Mouse (Mus musculus) lung, embryonic 16.5 days (tissue): Measurements from ENCODE around the gene Cd160. TPM values are rescaled to one million over a fixed set of nuclear protein-coding genes. Genes with fewer than 3 reads are reported as not detected.

Experiments used
- ATAC-seq: fragments of 200-750 bp; cut with Nextera tagmentation; 2 replicates; pipeline ENCODE4 v1.8.0; 2017; ENCODE audit warnings: low read depth, mild to moderate bottlenecking, moderate library complexity
- H3K27ac ChIP-seq: fragments of 300-500 bp; sonication (generic); 2 replicates; pipeline ENCODE4 v1.5.1; 2014; ENCODE audit warnings: mild to moderate bottlenecking, control low read depth, low read length
- H3K27me3 ChIP-seq: fragments of 300-500 bp; sonication (generic); 2 replicates; pipeline ENCODE4 v1.6.1; 2014; ENCODE audit warnings: low read depth, low read length, mixed read lengths; ENCODE audit not compliant: control insufficient read depth, insufficient read depth
- H3K36me3 ChIP-seq: fragments of 300-500 bp; sonication (generic); 2 replicates; pipeline ENCODE4 v1.6.1; 2014; ENCODE audit warnings: low read length; ENCODE audit not compliant: control insufficient read depth, insufficient read depth
- H3K4me1 ChIP-seq: fragments of 300-500 bp; sonication (generic); replicated peaks from 2 replicates; pipeline ENCODE4 v1.6.1; 2014; ENCODE audit warnings: low read length, mixed read lengths; ENCODE audit not compliant: control insufficient read depth, insufficient read depth
- H3K4me2 ChIP-seq: fragments of 300-500 bp; sonication (generic); 2 replicates; pipeline ENCODE4 v1.6.1; 2014; ENCODE audit warnings: low read depth, low read length, control low read depth
- H3K4me3 ChIP-seq: fragments of 300-500 bp; sonication (generic); 2 replicates; pipeline ENCODE4 v1.5.1; 2014; ENCODE audit warnings: mild to moderate bottlenecking, low read length, control low read depth
- H3K9ac ChIP-seq: fragments of 300-500 bp; sonication (generic); 2 replicates; pipeline ENCODE4 v1.6.1; 2014; ENCODE audit warnings: low read length, control low read depth
- H3K9me3 ChIP-seq: fragments of 300-500 bp; sonication (generic); 2 replicates; pipeline ENCODE4 v1.6.1; 2016; ENCODE audit warnings: low read length; ENCODE audit not compliant: control insufficient read depth
- WGBS: fragments of 180-500 bp; shearing (Covaris S2); extraction: QIAGEN DNeasy Blood & Tissue Kit; methylation state at CpG from one replicate; pipeline ENCODE4 v1.1.7; 2014; 5-methylcytosine and 5-hydroxymethylcytosine counted together
- polyA plus RNA-seq: library from polyadenylated mRNA; unstranded; fragments of >200 nt; fragmentation: Nextera tagmentation; extraction: Ambion mirVana; gene quantifications from 2 replicates; pipeline ENCODE4 v1.2.1, GENCODE M21; 2015

The Cd160 gene
- polyA plus RNA-seq, 1 experiment from 2014 or later = 0.40 TPM

DNA sequence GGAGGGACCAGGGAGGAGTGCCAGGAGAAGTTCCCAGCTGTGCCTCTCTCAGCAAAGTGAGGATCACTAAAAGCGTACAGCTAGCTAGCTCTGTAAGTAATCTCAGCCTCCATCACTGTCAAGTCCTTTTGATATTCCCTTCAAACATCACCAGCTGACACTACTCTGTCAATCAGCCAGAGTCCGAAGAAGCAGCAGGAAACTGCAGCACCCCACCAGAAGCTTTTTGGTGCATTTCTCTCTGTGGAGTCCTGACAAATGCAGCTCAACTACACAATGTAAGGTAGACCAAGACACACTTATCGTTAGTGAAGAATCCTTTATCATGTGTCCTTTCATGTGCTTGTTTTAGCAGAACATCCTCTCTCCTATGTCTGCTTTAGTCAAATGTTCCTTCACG, 7.6 kb downstream of the Cd160 start:
- Histone ChIP-seq H3K9me3 (0 out of 2 replicates have a peak, but pooled peaks cover 4% of the 10 kb centered on the region), H3K27me3 (no peaks in the 10 kb centered on the region), H3K4me2 (no peak overlapping the region), H3K27ac (no peak overlapping the region), H3K4me1 (no peaks in the 10 kb centered on the region), H3K4me3 (no peak overlapping the region), H3K9ac (no peak overlapping the region), H3K36me3 (no peaks in the 10 kb centered on the region)
- 69% methylated on average over 4 of the region's 4 CpGs for WGBS
- ATAC-seq = no peak

DNA sequence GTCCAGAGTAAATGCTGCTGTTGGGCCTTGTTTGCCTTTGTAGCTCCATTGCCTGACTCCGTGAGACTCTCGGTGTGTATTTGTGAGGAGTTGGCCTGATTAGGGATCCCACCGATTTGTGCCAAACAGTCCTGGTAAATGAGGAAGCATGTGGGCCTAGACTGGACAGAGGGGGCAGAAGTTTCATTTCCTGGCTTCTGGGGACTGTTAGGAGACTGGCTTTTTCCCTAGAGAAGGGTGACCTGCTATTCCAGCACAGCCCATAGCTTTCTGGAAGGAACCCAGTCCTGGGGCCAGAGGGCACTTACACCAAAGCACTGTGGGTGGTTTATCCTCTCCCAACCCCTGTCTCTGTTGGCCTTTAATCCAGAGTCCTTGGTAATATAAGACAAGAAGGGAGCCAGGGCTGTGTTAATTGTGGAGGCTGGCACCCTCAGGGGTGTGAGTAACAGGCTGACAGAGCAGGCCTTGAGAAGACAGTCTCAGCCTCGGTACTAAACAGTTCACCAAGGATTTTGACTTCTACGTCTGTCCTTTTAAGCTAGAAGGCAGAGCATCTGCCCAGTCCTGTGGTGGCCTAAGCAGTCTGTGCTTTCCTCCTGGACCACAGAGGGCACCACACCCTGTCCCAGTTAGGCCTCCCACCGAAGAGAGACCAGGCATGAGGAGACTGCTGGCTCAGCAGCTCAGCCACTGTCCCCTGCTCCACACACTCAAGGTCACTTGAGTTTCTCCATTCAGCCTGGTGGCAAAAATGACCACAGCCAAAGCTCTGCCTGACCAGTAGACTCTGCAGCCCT, 8.8 kb downstream of the Cd160 start:
- H3K9me3 ChIP-seq = 0 out of 2 replicates have a peak, but pooled peaks cover 4% of the 10 kb centered on the region
- WGBS = 69% methylated on average over 6 of the region's 6 CpGs
- ATAC-seq = no peak

DNA sequence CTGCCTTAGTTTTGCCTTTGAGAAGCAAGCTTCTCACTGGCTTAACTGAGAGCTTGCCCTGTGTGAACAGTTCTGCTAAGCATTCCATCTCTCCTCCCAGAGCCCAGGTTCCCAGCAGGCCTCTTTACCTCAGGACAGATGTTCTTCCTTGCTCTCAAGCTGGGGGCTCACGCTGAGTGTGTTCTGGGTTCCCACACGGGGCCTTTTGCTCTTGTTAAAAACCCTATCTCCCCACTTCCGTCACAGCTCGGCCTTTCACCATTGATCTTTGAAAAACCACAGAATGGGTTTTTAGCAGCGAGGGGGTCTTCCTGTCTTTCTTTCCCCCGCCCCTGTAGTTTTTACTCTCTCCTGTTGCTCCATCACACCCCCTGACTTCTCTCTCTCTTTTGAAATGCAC, 14.8 kb downstream of the Cd160 start:
- H3K9ac ChIP-seq = no peak overlapping the region

More for the DNA sequence above, 8.8 kb downstream of the Cd160 start:
- no peak overlapping the region for H3K9ac ChIP-seq
- no peak overlapping the region for H3K4me2 ChIP-seq
- H3K27me3 ChIP-seq = no peaks in the 10 kb centered on the region
- H3K4me3 ChIP-seq = no peak overlapping the region
- no peak overlapping the region for H3K27ac ChIP-seq
- no peaks in the 10 kb centered on the region for H3K4me1 ChIP-seq
- H3K36me3 ChIP-seq = no peaks in the 10 kb centered on the region

DNA sequence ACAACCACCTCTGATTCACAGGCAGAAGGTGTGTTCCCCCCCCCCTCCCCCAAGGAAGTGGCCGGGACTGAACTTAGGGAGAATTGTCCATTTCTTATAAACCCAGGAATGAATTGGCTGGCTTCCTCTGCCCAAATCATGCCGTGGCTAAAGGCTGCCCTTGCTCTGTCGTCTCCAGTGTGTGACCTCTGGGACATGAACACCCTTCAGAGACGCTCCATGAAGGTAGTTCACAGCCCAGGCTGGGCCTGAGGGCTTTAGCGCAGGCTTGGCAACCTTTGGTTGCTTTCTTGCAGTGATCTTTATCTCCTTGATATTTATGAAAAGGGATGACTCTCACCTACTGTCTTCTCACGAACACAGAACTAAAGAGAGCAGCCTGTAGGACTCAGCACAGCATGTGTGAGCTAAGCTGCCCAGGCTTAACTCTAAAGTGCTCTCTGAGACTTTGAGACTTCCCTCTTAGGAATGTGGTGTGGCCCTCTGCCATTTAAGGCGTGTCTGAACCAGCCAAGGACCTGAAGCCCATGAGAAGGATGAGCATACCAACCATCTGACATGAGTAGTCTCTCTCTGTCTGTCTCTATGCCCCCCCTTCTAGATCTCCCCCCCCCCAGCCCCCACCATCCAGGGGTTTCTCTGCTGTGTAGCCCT, 15.4 kb downstream of the Cd160 start:
- H3K9ac ChIP-seq = no peak overlapping the region
- H3K36me3 ChIP-seq = no peaks in the 10 kb centered on the region
- H3K4me1 ChIP-seq = peaks cover 12% of the 10 kb centered on the region
- peak; percentile 68 for ATAC-seq
- H3K9me3 ChIP-seq = 0 out of 2 replicates have a peak, but pooled peaks cover 4% of the 10 kb centered on the region
- H3K4me3 ChIP-seq = no peak overlapping the region
- 22% methylated on average over 7 of the region's 7 CpGs for WGBS
- H3K4me2 ChIP-seq = peak overlapping the region; percentile 24
- no peak overlapping the region for H3K27ac ChIP-seq
- H3K27me3 ChIP-seq = 0 out of 2 replicates have a peak, but pooled peaks cover 2% of the 10 kb centered on the region

More for the DNA sequence above, 14.8 kb downstream of the Cd160 start:
- no peak for ATAC-seq
- H3K36me3 ChIP-seq = no peaks in the 10 kb centered on the region
- H3K4me2 ChIP-seq = no peak overlapping the region
- 0 out of 2 replicates have a peak, but pooled peaks cover 4% of the 10 kb centered on the region for H3K9me3 ChIP-seq
- 0 out of 2 replicates have a peak, but pooled peaks cover 2% of the 10 kb centered on the region for H3K27me3 ChIP-seq
- no peak overlapping the region for H3K27ac ChIP-seq
- H3K4me3 ChIP-seq = no peak overlapping the region
- H3K4me1 ChIP-seq = peaks cover 12% of the 10 kb centered on the region
- 48% methylated on average over 6 of the region's 6 CpGs for WGBS

DNA sequence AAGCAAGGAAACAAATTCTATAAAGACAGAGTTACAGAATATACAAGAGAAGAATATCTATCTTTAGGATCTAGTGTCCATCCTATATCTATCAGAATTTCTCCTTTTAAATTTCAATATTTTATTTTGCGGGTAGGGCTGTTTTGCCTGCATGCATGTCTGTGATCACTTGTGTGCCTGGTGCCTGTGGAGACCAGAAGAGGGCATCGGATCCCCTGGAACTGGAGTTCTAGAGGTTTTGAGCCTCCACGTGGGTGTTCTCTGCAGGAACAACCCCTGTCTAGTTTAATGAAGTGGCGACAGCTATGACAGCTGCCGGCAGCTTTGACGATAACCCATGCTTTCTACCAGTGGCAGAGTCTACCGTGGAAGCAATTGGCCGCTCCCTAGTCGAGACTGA, 16.0 kb downstream of the Cd160 start:
- Histone ChIP-seq H3K9ac (no peak overlapping the region), H3K9me3 (0 out of 2 replicates have a peak, but pooled peaks cover 4% of the 10 kb centered on the region), H3K4me3 (no peak overlapping the region), H3K4me1 (peaks cover 12% of the 10 kb centered on the region), H3K27me3 (0 out of 2 replicates have a peak, but pooled peaks cover 2% of the 10 kb centered on the region), H3K36me3 (no peaks in the 10 kb centered on the region), H3K27ac (no peak overlapping the region), H3K4me2 (peak overlapping the region; percentile 42)
- peak; percentile 79 for ATAC-seq
- WGBS = 8% methylated on average over 9 of the region's 9 CpGs

DNA sequence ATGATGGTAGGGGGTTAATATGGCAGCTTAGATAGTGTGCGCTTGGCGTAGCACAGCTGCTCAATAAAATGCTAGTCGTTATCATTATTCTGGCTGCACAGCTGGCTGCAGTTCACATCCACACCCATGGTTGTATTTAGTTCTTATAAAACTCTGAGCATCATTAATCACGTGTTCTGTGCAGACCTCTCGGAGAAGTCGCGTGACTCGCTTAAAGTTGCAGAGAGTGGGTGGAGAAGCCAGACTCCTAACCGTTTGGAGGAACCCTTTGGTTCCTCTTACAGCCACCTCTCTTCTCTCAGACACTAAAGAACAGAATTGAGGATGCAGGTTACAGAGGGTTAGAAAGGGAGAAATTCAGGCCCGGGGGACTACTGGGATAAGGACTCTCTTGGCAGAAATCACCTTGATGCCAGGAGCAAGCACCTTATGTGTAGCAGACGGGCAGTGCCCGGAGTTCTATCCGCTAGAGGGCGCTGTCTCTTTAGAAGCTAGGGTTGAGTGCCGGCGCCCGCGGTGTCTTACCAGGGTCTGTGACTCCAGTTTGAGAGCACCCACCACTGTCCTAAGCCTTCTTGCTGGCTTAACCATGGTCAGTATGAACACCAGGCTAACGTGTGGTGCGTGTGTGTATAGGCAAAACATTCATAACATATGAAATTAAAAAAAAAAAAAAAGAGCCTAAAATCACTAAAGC, 16.6 kb downstream of the Cd160 start:
- peak; percentile 47; the same call in 1 of the 2 replicates for ATAC-seq
- Histone ChIP-seq H3K27me3 (0 out of 2 replicates have a peak, but pooled peaks cover 2% of the 10 kb centered on the region), H3K9ac (no peak overlapping the region), H3K4me1 (peaks cover 12% of the 10 kb centered on the region), H3K4me2 (peak overlapping the region; percentile 42), H3K27ac (no peak overlapping the region), H3K4me3 (peak overlapping the region; percentile 14; the same call in 1 of the 2 replicates), H3K36me3 (no peaks in the 10 kb centered on the region), H3K9me3 (0 out of 2 replicates have a peak, but pooled peaks cover under 1% of the 10 kb centered on the region)
- 26% methylated on average over 20 of the region's 20 CpGs for WGBS

DNA sequence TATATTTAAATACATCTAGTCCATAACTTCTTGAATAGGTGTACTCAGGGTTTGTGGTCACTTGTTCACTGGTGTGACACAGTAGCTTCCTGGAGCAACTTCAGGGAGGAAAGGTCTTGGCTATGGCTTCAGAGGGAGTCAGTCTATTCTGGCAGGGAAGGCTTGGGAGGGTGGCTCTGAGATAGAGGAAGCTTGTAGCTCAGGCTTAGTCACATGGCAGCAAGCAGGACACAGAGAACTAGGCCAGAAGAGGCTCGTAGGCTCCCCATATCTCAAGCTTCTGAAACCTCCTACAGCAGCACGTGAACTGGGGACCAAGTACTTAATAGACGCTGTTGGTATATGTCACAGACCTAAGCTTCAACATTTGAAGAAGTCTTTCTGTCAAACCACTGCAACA, 17.9 kb downstream of the Cd160 start:
- peaks cover 12% of the 10 kb centered on the region for H3K4me1 ChIP-seq
- ATAC-seq = no peak
- H3K27ac ChIP-seq = no peak overlapping the region
- H3K9me3 ChIP-seq = no peaks in the 10 kb centered on the region
- no peak overlapping the region for H3K9ac ChIP-seq
- no peak overlapping the region for H3K4me2 ChIP-seq
- no peaks in the 10 kb centered on the region for H3K36me3 ChIP-seq
- 0 out of 2 replicates have a peak, but pooled peaks cover 2% of the 10 kb centered on the region for H3K27me3 ChIP-seq
- H3K4me3 ChIP-seq = no peak overlapping the region
- WGBS = 86% methylated on average over 3 of the region's 3 CpGs

DNA sequence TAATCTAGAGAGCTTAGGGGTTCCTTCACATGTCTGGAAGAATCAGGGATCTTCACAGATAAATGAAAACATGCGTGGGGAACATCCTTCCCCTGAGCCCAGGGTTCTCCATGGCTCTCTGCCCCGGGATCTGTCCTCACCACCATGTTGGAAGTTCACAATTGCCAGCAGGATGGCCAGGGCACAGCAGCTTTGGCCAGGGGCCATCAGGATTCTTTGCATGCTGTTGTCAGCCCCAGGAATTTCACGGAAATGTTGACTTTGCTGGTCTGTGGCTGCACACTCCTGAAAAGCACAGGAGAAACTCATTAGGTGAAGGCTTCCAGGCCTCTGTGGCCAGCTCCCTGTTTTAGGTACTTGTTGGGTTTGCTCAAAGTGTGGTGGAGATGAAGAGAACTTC, 20.5 kb downstream of the Cd160 start:
- Histone ChIP-seq H3K9me3 (no peaks in the 10 kb centered on the region), H3K27me3 (no peaks in the 10 kb centered on the region), H3K36me3 (no peaks in the 10 kb centered on the region), H3K27ac (no peak overlapping the region), H3K4me3 (no peak overlapping the region), H3K4me2 (no peak overlapping the region), H3K9ac (no peak overlapping the region), H3K4me1 (peaks cover 8% of the 10 kb centered on the region)
- WGBS = 59% methylated on average over 3 of the region's 3 CpGs
- ATAC-seq = no peak

DNA sequence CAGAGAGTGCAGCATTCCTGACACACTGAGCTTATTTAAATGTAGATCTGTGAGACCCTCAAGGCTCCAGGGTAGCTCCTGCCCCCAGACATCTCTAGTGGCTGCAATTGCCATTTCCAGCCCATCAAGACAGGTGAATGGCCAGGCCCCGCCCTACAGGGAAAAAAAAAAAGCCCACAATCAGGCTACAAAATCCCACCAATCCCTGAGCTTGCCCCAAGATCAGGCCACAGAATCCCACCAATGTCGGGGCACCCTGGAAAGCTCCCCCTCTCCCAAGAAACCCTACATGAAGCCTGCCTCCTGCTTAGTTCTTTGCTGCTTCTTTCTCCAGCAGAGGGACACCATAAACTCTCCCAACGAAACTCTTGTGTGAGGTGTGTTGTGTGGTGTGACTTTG, 21.0 kb downstream of the Cd160 start:
- Histone ChIP-seq H3K4me1 (peaks cover 5% of the 10 kb centered on the region), H3K9ac (no peak overlapping the region), H3K27me3 (no peaks in the 10 kb centered on the region), H3K9me3 (no peaks in the 10 kb centered on the region), H3K27ac (no peak overlapping the region), H3K4me2 (no peak overlapping the region), H3K36me3 (no peaks in the 10 kb centered on the region), H3K4me3 (no peak overlapping the region)
- no peak for ATAC-seq
- 69% methylated on average over 3 of the region's 3 CpGs for WGBS
